ENCODE assay signal across 30 mouse cellular contexts in genomic region chr11:62320097-62320496, GRCm38 (mm10).
"Had no signal": no experiment of that assay in that cellular context is flagged by ENCODE, and none has a peak within 500 bp of the region (broad histone marks: within the 10 kb centered on the region; RNA-seq: fewer than 3 reads in every experiment).

No protein-coding gene starts in this region.

- H3K4me2 ChIP-seq: limb, embryonic 12.5 days; limb, embryonic 13.5 days; limb, embryonic 15.5 days; liver, embryonic 11.5 days; liver, embryonic 12.5 days; liver, embryonic 13.5 days; liver, embryonic 15.5 days; lung, embryonic 15.5 days; midbrain, embryonic 11.5 days; midbrain, embryonic 12.5 days; midbrain, embryonic 15.5 days; neural tube, embryonic 12.5 days had no signal

- H3K4me1 ChIP-seq: limb, embryonic 10.5 days; limb, embryonic 12.5 days; limb, embryonic 13.5 days; limb, embryonic 15.5 days; liver, embryonic 12.5 days; liver, embryonic 13.5 days; liver, embryonic 15.5 days; lung, embryonic 15.5 days; megakaryocyte, embryonic 14.5 days; midbrain, embryonic 10.5 days; midbrain, embryonic 12.5 days; midbrain, embryonic 15.5 days; neural tube, embryonic 12.5 days had no signal

- DNase-seq: left cerebral cortex, postnatal 4 days; liver; liver, embryonic 13.5 days; liver, postnatal 0 days; lung, adult 2 months; lung, postnatal 10 days; lung, postnatal 14 days; lung, postnatal 36 days; lung, postnatal 4 days; midbrain, embryonic 14.5 days had no signal

- H3K27me3 ChIP-seq: limb, embryonic 12.5 days; limb, embryonic 13.5 days; limb, embryonic 15.5 days; liver, embryonic 12.5 days; liver, embryonic 13.5 days; liver, embryonic 15.5 days; lung, embryonic 15.5 days; megakaryocyte, embryonic 14.5 days; midbrain, embryonic 12.5 days; midbrain, embryonic 15.5 days; neural tube, embryonic 12.5 days had no signal

- H3K9me3 ChIP-seq: limb, embryonic 10.5 days; limb, embryonic 12.5 days; limb, embryonic 13.5 days; limb, embryonic 15.5 days; liver, embryonic 12.5 days; liver, embryonic 13.5 days; liver, embryonic 15.5 days; lung, embryonic 15.5 days; megakaryocyte, embryonic 14.5 days; midbrain, embryonic 10.5 days; midbrain, embryonic 12.5 days; midbrain, embryonic 15.5 days; neural tube, embryonic 12.5 days had no signal

- ATAC-seq: liver, embryonic 12.5 days; liver, postnatal 0 days; lung, postnatal 0 days; midbrain, embryonic 15.5 days; midbrain, embryonic 16.5 days had no signal

- H3K4me3 ChIP-seq: left cerebral cortex, adult 2 months; limb, embryonic 10.5 days; limb, embryonic 12.5 days; limb, embryonic 13.5 days; limb, embryonic 15.5 days; liver, embryonic 12.5 days; liver, embryonic 13.5 days; liver, embryonic 15.5 days; lung, embryonic 15.5 days; megakaryocyte, embryonic 14.5 days; midbrain, embryonic 10.5 days; midbrain, embryonic 12.5 days; midbrain, embryonic 15.5 days; myocyte; neural tube, embryonic 12.5 days had no signal

- H3K9ac ChIP-seq: limb, embryonic 12.5 days; limb, embryonic 13.5 days; limb, embryonic 15.5 days; liver, embryonic 12.5 days; liver, embryonic 13.5 days; liver, embryonic 14.5 days; liver, embryonic 15.5 days; liver, postnatal 0 days; lung, embryonic 15.5 days; midbrain, embryonic 12.5 days; midbrain, embryonic 15.5 days; neural tube, embryonic 12.5 days had no signal

- H3K27ac ChIP-seq: left cerebral cortex, adult 2 months; limb, embryonic 10.5 days; limb, embryonic 12.5 days; limb, embryonic 13.5 days; limb, embryonic 15.5 days; liver, embryonic 12.5 days; liver, embryonic 13.5 days; liver, embryonic 14.5 days; liver, embryonic 15.5 days; lung, embryonic 15.5 days; macrophage; midbrain, embryonic 10.5 days; midbrain, embryonic 12.5 days; midbrain, embryonic 15.5 days; neural tube, embryonic 12.5 days had no signal
